ENCODE assay signal across 10 mouse cellular contexts in the genomic region with DNA sequence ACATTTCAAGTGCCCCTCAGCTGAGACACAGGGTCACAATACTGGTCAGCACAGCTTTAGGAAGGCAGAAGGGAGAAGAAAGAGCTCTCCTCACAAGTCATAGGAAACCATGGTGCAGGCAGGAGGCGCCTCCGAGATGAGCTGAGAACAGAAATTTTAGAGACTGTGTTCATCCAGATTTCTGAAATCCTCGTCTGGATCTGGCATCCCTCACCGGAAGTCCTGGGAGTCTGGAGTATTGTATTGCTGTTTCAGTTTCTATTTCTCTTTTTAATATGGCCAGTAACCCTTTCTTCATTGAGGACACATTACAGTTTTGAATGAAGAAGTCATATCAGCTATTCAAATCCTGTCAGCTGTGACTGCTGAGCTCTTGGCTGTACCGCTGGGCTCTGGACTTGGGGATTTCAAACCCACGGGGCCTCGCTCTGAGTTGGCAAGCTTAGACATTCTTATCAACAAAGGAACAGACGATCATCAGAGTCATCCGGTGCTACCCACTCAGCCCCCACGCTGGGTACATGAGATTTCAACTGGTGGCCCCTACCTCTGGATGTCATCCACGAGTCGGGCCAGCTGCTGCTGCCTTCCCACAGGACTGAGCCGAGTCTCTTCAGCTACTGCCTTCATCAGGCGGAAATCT. TPM values are rescaled to one million over a fixed set of nuclear protein-coding genes. Genes with fewer than 3 reads are reported as not detected.
A peak's percentile ranks its signal among the peaks of the same experiment; 100 is the strongest.
DNase-seq lines count a peak whose midpoint lies in the region; ATAC-seq and TF ChIP-seq lines count a peak whose summit lies in the region.
"Had no signal": no experiment of that assay in that cellular context is flagged by ENCODE, and none has a peak within 500 bp of the region (broad histone marks: within the 10 kb centered on the region; RNA-seq: fewer than 3 reads in every experiment).

No protein-coding gene starts in this region.

- ATAC-seq in midbrain, embryonic 16.5 days, result peak; percentile 87

- H3K9ac ChIP-seq in midbrain, embryonic 16.5 days (ENCODE audit: low read depth, low read length), result no peak overlapping the region
- H3K9ac ChIP-seq: limb, embryonic 13.5 days had no signal

- 0 out of 2 replicates have a peak overlapping the region, but pooled peaks have one; percentile 13 for H3K4me2 ChIP-seq in midbrain, embryonic 16.5 days (ENCODE audit: low read length)
- H3K4me2 ChIP-seq: limb, embryonic 13.5 days had no signal

- peak overlapping the region; percentile 30 for H3K4me3 ChIP-seq in layer of hippocampus, adult 2 months
- no peak overlapping the region for H3K4me3 ChIP-seq in midbrain, embryonic 16.5 days (ENCODE audit: low read depth, low read length)
- H3K4me3 ChIP-seq: limb, embryonic 13.5 days had no signal

- no peak for DNase-seq in layer of hippocampus, adult 2 months (ENCODE audit: low spot score in 2 of 2)
- DNase-seq in layer of hippocampus, postnatal 36 days, result no peak
- peak; percentile 49 to 65 for DNase-seq in heart, adult 18-20 months
- peak; percentile 17 to 26 for DNase-seq in kidney, adult 8-10 months
- DNase-seq in spleen, postnatal 10 days (ENCODE audit: low spot score in 2 of 2), result no peak
- no peak for DNase-seq in cerebellum, adult 9-10 months
- DNase-seq in natural killer cell, adult 2 months (ENCODE audit: low spot score in 2 of 2), result no peak

- TF ChIP-seq CTCF in layer of hippocampus, adult 2 months (conservative IDR thresholded peaks at IDR 0.05), result no peak

- H3K36me3 ChIP-seq in midbrain, embryonic 16.5 days (ENCODE audit: control insufficient read depth, insufficient read depth, low read length), result no peaks in the 10 kb centered on the region
- H3K36me3 ChIP-seq: limb, embryonic 13.5 days had no signal

- WGBS in midbrain, embryonic 16.5 days, result 32% methylated on average over 14 of the region's 14 CpGs

- no peaks in the 10 kb centered on the region for H3K9me3 ChIP-seq in midbrain, embryonic 16.5 days (replicated peaks; ENCODE audit: control insufficient read depth, low read length, poor library complexity, severe bottlenecking)
- H3K9me3 ChIP-seq: limb, embryonic 13.5 days had no signal

- H3K4me1 ChIP-seq in midbrain, embryonic 16.5 days (ENCODE audit: control insufficient read depth, insufficient read depth, low read length), result no peaks in the 10 kb centered on the region
- H3K4me1 ChIP-seq: limb, embryonic 13.5 days had no signal

- H3K27ac ChIP-seq in layer of hippocampus, adult 2 months, result no peak overlapping the region
- H3K27ac ChIP-seq in midbrain, embryonic 16.5 days (ENCODE audit: low read length), result no peak overlapping the region
- H3K27ac ChIP-seq: limb, embryonic 13.5 days had no signal

- no peaks in the 10 kb centered on the region for H3K27me3 ChIP-seq in midbrain, embryonic 16.5 days (ENCODE audit: control insufficient read depth, insufficient read depth, low read depth, low read length)
- H3K27me3 ChIP-seq: limb, embryonic 13.5 days had no signal

RNA-seq across cellular contexts. Expression of gene Piwil4, which starts 22.7 kb away (rescaled TPM):
- total RNA-seq in layer of hippocampus, adult 2 months (2021), result not detected
- not detected for total RNA-seq in layer of hippocampus, postnatal 36 days (2021)
- not detected for total RNA-seq in heart, adult 18-20 months (2021)
- polyA plus RNA-seq in midbrain, embryonic 16.5 days (2015; fragmentation: Nextera tagmentation; extraction: Ambion mirVana), result 0.30 and 0.34 TPM in 2 replicates
- polyA plus RNA-seq: limb, embryonic 13.5 days had no signal

RNA-seq across cellular contexts. Expression of gene Fut4, which starts 34.4 kb away (rescaled TPM):
- total RNA-seq in layer of hippocampus, adult 2 months (2021), result under 1 TPM; 0.27 to 0.36 TPM
- under 1 TPM; 0.15 to 0.18 TPM for total RNA-seq in layer of hippocampus, postnatal 36 days (2021)
- under 1 TPM; 0.67 to 0.72 TPM for total RNA-seq in heart, adult 18-20 months (2021)
- 1.7 and 2.0 TPM in 2 replicates for polyA plus RNA-seq in midbrain, embryonic 16.5 days (2015; fragmentation: Nextera tagmentation; extraction: Ambion mirVana)

RNA-seq across cellular contexts. Expression of gene 1700012B09Rik, which starts 53.0 kb away (rescaled TPM):
- 1 to 10 TPM in 1 of 2 experiments, not detected in 1; 1.1 TPM for total RNA-seq in layer of hippocampus, adult 2 months (2021)
- not detected for total RNA-seq in layer of hippocampus, postnatal 36 days (2021)
- total RNA-seq in heart, adult 18-20 months (2021), result not detected
- 3.6 and 4.5 TPM in 2 replicates for polyA plus RNA-seq in midbrain, embryonic 16.5 days (2015; fragmentation: Nextera tagmentation; extraction: Ambion mirVana)
- total RNA-seq: adrenal gland, postnatal 36 days had no signal

Comparison
In these comparisons a context has a peak if more than half of its experiments do, and no peak if none do; other contexts are left out.
1. DNase-seq: peak in heart, adult 18-20 months (2 of 2) and kidney, adult 8-10 months (2 of 2); none in layer of hippocampus, adult 2 months (0 of 2), layer of hippocampus, postnatal 36 days (0 of 2), spleen, postnatal 10 days (0 of 2), cerebellum, adult 9-10 months (single experiment) and natural killer cell, adult 2 months (0 of 2).